In genomic region chr12:74055336-74055931, GRCm38 (mm10) we compare ENCODE assay signal across 8 mouse cellular contexts. TPM values are rescaled to one million over a fixed set of nuclear protein-coding genes. Genes with fewer than 3 reads are reported as not detected.
DNase-seq lines count a peak whose midpoint lies in the region; ATAC-seq lines count a peak whose summit lies in the region.

No protein-coding gene starts in this region.

- intact Hi-C loops in gastrocnemius, postnatal 14 days (cut with DNase I; ENCODE audit: low total_unique reads) = no loop called here
- intact Hi-C loops in gastrocnemius, postnatal 36 days (cut with DNase I) = loop anchor here (5.0 kb wide), 1 partner anchor 237 kb away; no protein-coding TSS in a partner anchor

- H3K4me3 ChIP-seq in forebrain, embryonic 10.5 days = no peak overlapping the region
- no peak overlapping the region for H3K4me3 ChIP-seq in kidney, embryonic 15.5 days (replicated peaks)
- no peak overlapping the region for H3K4me3 ChIP-seq in limb, embryonic 11.5 days (ENCODE audit: low read depth, low read length)

- H3K27ac ChIP-seq in forebrain, embryonic 10.5 days = no peak overlapping the region
- no peak overlapping the region for H3K27ac ChIP-seq in kidney, embryonic 15.5 days
- no peak overlapping the region for H3K27ac ChIP-seq in limb, embryonic 11.5 days (replicated peaks; ENCODE audit: low read depth, low read length)

- no peaks in the 10 kb centered on the region for H3K27me3 ChIP-seq in forebrain, embryonic 10.5 days (ENCODE audit: poor library complexity, severe bottlenecking)
- no peaks in the 10 kb centered on the region for H3K27me3 ChIP-seq in kidney, embryonic 15.5 days
- H3K27me3 ChIP-seq in limb, embryonic 11.5 days (ENCODE audit: control insufficient read depth, insufficient read depth, low read length) = no peaks in the 10 kb centered on the region

- H3K9ac ChIP-seq in kidney, embryonic 15.5 days = no peak overlapping the region
- no peak overlapping the region for H3K9ac ChIP-seq in limb, embryonic 11.5 days (ENCODE audit: low read length)

- DNase-seq in gastrocnemius, postnatal 14 days = peak; percentile 29
- no peak for DNase-seq in gastrocnemius, postnatal 36 days
- peak; percentile 27 to 43 for DNase-seq in adrenal gland, postnatal 36 days
- peak; percentile 37 for DNase-seq in forebrain, embryonic 10.5 days (ENCODE audit: extremely low spot score, low spot score)
- peak; percentile 67 for DNase-seq in limb, embryonic 11.5 days (ENCODE audit: low spot score)
- DNase-seq in retina, embryonic 14.5 days (ENCODE audit: low spot score) = peak; percentile 87
- DNase-seq in T-cell, adult 2 months (ENCODE audit: low spot score) = no peak

- H3K9me3 ChIP-seq in forebrain, embryonic 10.5 days = no peaks in the 10 kb centered on the region
- H3K9me3 ChIP-seq in kidney, embryonic 15.5 days (replicated peaks) = no peaks in the 10 kb centered on the region
- no peaks in the 10 kb centered on the region for H3K9me3 ChIP-seq in limb, embryonic 11.5 days (ENCODE audit: control insufficient read depth, low read length)

- H3K4me2 ChIP-seq in kidney, embryonic 15.5 days = no peak overlapping the region
- no peak overlapping the region for H3K4me2 ChIP-seq in limb, embryonic 11.5 days (ENCODE audit: low read depth, severe bottlenecking)

- no peaks in the 10 kb centered on the region for H3K36me3 ChIP-seq in forebrain, embryonic 10.5 days (replicated peaks)
- no peaks in the 10 kb centered on the region for H3K36me3 ChIP-seq in kidney, embryonic 15.5 days
- H3K36me3 ChIP-seq in limb, embryonic 11.5 days (ENCODE audit: control insufficient read depth, insufficient read depth, low read length) = no peaks in the 10 kb centered on the region

- WGBS in forebrain, embryonic 10.5 days = 62% methylated on average over 12 of the region's 12 CpGs
- WGBS in kidney, embryonic 15.5 days = 50% methylated on average over 12 of the region's 12 CpGs
- WGBS in limb, embryonic 11.5 days = 58% methylated on average over 12 of the region's 12 CpGs

- peak; percentile 74; the same call in 1 of the 2 replicates for ATAC-seq in kidney, embryonic 15.5 days (replicated peaks; ENCODE audit: low FRiP score)
- ATAC-seq in limb, embryonic 11.5 days (ENCODE audit: insufficient number of reproducible peaks, low FRiP score, low TSS enrichment, low read depth) = peak; percentile 51; the same call in 1 of the 2 replicates

- H3K4me1 ChIP-seq in forebrain, embryonic 10.5 days = no peaks in the 10 kb centered on the region
- no peaks in the 10 kb centered on the region for H3K4me1 ChIP-seq in kidney, embryonic 15.5 days
- no peaks in the 10 kb centered on the region for H3K4me1 ChIP-seq in limb, embryonic 11.5 days (ENCODE audit: control insufficient read depth, insufficient read depth, low read length)

RNA-seq across cellular contexts. Expression of gene Syt16, which starts 58.0 kb away (rescaled TPM):
- total RNA-seq in gastrocnemius, postnatal 14 days (2021) = not detected
- not detected for total RNA-seq in gastrocnemius, postnatal 36 days (2021)
- total RNA-seq in adrenal gland, postnatal 36 days (2021) = under 1 TPM; 0.16 to 0.66 TPM
- polyA plus RNA-seq in forebrain, embryonic 10.5 days (2016; fragmentation: Nextera tagmentation; extraction: Ambion mirVana) = 1.5 and 1.8 TPM in 2 replicates
- polyA plus RNA-seq in kidney, embryonic 15.5 days (2015; fragmentation: Nextera tagmentation; extraction: Ambion mirVana) = 0.73 and 0.84 TPM in 2 replicates
- polyA plus RNA-seq in limb, embryonic 11.5 days (2014; fragmentation: Nextera tagmentation; extraction: Ambion mirVana) = 2.4 and 3.0 TPM in 2 replicates

Comparison
In these comparisons a context has a peak if more than half of its experiments do, and no peak if none do; other contexts are left out.
1. DNase-seq: peak in gastrocnemius, postnatal 14 days (single experiment), adrenal gland, postnatal 36 days (2 of 2), forebrain, embryonic 10.5 days (single experiment), limb, embryonic 11.5 days (single experiment) and retina, embryonic 14.5 days (single experiment); none in gastrocnemius, postnatal 36 days (0 of 2) and T-cell, adult 2 months (single experiment).